Mouse (Mus musculus) hindlimb bud, embryonic 11.5 days (tissue): ENCODE data around the gene Itgav.
"Not testable (repeated sequence)": the region's sequence is repeated elsewhere in the genome, so short reads cannot be mapped to it uniquely, and the experiment has no call there.

ENCODE experiments used
- DNase-seq: peaks from one replicate; pipeline ENCODE4 v3.0.0-alpha.2; 2012; ENCODE audit warnings: low read depth, low spot score; ENCODE audit errors: extremely low spot score

Gene Itgav

GRCm38 (mm10) chr2:83709896-83710524 lies 14.2 kb upstream of the Itgav start:
- DNase-seq, result no peak

GRCm38 (mm10) chr2:83713281-83713680 lies 10.9 kb upstream of the Itgav start:
- DNase-seq, result not testable (repeated sequence)

GRCm38 (mm10) chr2:83713946-83714345 lies 10.3 kb upstream of the Itgav start:
- no peak for DNase-seq

GRCm38 (mm10) chr2:83714783-83715182 lies 9.4 kb upstream of the Itgav start:
- DNase-seq, result no peak

- no peak for DNase-seq
These were observed 5.9 kb upstream of the Itgav start for GRCm38 (mm10) chr2:83718341-83718740.

- no peak for DNase-seq
These were observed 2.6 kb upstream of the Itgav start for GRCm38 (mm10) chr2:83721635-83722034.

- DNase-seq, result no peak
These were observed 1.3 kb upstream of the Itgav start for GRCm38 (mm10) chr2:83722936-83723335.

GRCm38 (mm10) chr2:83723346-83723745 lies 851 bp upstream of the Itgav start:
- no peak for DNase-seq

GRCm38 (mm10) chr2:83724827-83725730 lies 882 bp downstream of the Itgav start:
- no peak for DNase-seq

GRCm38 (mm10) chr2:83725796-83726195 lies 1.6 kb downstream of the Itgav start:
- DNase-seq, result no peak

- DNase-seq, result no peak
These were observed 4.1 kb downstream of the Itgav start for GRCm38 (mm10) chr2:83728238-83728682.

- DNase-seq, result no peak
These were observed 5.1 kb downstream of the Itgav start for GRCm38 (mm10) chr2:83729339-83729738.

- DNase-seq, result no peak
These were observed 8.7 kb downstream of the Itgav start for GRCm38 (mm10) chr2:83732896-83733295.

GRCm38 (mm10) chr2:83733981-83734393 lies 9.8 kb downstream of the Itgav start:
- DNase-seq, result no peak

GRCm38 (mm10) chr2:83735276-83735675 lies 11.1 kb downstream of the Itgav start:
- DNase-seq, result no peak

GRCm38 (mm10) chr2:83736836-83737235 lies 12.6 kb downstream of the Itgav start:
- DNase-seq, result no peak

- no peak for DNase-seq
These were observed 14.5 kb downstream of the Itgav start for GRCm38 (mm10) chr2:83738586-83739251.

GRCm38 (mm10) chr2:83739461-83740124 lies 15.4 kb downstream of the Itgav start:
- no peak for DNase-seq

- no peak for DNase-seq
These were observed 16.4 kb downstream of the Itgav start for GRCm38 (mm10) chr2:83740601-83741031.

GRCm38 (mm10) chr2:83742210-83742609 lies 18.0 kb downstream of the Itgav start:
- DNase-seq, result no peak

- no peak for DNase-seq
These were observed 18.6 kb downstream of the Itgav start for GRCm38 (mm10) chr2:83742836-83743235.
